Mouse (Mus musculus): Measurements from ENCODE around the gene Asb17. TPM values are rescaled to one million over a fixed set of nuclear protein-coding genes. Genes with fewer than 3 reads are reported as not detected.
A peak's percentile ranks its signal among the peaks of the same experiment; 100 is the strongest.
"Not testable (repeated sequence)": the region's sequence is repeated elsewhere in the genome, so short reads cannot be mapped to it uniquely, and the experiment has no call there.

Asb17 gene
- polyA plus RNA-seq, 1 experiment from 2014 or later: 3.0 TPM

- peak overlapping the region; percentile 55 for H3K4me3 ChIP-seq (replicated peaks)
- H3K4me1 ChIP-seq (replicated peaks): peaks cover 62% of the 10 kb centered on the region
- H3K27ac ChIP-seq (replicated peaks): peak overlapping the region; percentile 92
- peak overlapping the region; percentile 25; the same call in 1 of the 2 replicates for H3K9ac ChIP-seq
- no peaks in the 10 kb centered on the region for H3K27me3 ChIP-seq
- H3K9me3 ChIP-seq (replicated peaks): no peaks in the 10 kb centered on the region
- 20% methylated on average over 8 of the region's 8 CpGs for WGBS (ENCODE audit: insufficient replicate concordance)
- H3K36me3 ChIP-seq (replicated peaks): no peaks in the 10 kb centered on the region
- H3K4me2 ChIP-seq: peak overlapping the region; percentile 63
- peak; percentile 99 for ATAC-seq (ENCODE audit: insufficient read depth)
Observed at GRCm38 (mm10) chr3:153852266-153852665, 8.3 kb downstream of the Asb17 start.

DNA sequence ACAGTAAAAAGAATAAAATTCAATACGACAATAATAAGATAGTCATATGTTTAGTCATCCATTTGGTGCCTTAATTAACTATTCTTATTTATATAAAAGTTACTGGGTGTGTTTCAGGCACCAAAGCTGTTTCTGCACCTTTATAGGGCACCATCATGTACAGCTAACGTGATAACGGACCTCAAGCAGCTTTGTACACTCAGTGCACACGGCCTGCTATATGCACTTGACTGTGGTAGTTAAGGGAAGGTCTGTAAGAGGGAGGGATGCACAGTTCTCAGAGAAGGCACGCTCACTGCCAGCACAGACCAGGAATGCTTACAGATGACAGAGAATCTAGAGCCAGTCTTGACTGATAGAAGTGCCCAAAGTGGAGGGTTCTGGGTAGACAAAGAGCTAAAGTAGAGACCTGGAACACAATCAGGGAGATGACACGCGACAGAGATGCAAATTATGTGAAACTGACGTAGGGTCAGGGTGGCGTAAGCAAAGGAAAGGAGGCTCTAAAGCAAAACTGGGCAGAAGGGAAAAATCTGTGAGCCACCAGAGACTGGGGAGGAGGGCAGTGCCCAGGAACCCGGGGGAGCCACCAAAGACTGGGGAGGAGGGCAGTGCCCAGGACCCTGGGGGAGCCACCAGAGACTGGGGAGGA is 14.5 kb downstream of the Asb17 start:
- Histone ChIP-seq H3K4me1 (replicated peaks) (peaks cover 47% of the 10 kb centered on the region), H3K4me2 (no peak overlapping the region), H3K27me3 (no peaks in the 10 kb centered on the region), H3K9me3 (replicated peaks) (no peaks in the 10 kb centered on the region), H3K27ac (replicated peaks) (peak overlapping the region; percentile 55; the same call in 1 of the 2 replicates), H3K36me3 (replicated peaks) (no peaks in the 10 kb centered on the region), H3K9ac (no peak overlapping the region), H3K4me3 (replicated peaks) (no peak overlapping the region)
- 63% methylated on average over 10 of the region's 10 CpGs for WGBS (ENCODE audit: insufficient replicate concordance)
- 0 out of 2 replicates have a peak, but pooled peaks have one; percentile 23 for ATAC-seq (ENCODE audit: insufficient read depth)

- H3K4me3 ChIP-seq (replicated peaks); H3K27me3 ChIP-seq; H3K36me3 ChIP-seq (replicated peaks); H3K9me3 ChIP-seq (replicated peaks); H3K9ac ChIP-seq; H3K4me2 ChIP-seq: not testable (repeated sequence)
- peak; percentile 84 for ATAC-seq (ENCODE audit: insufficient read depth)
- H3K27ac ChIP-seq (replicated peaks): peak overlapping the region; percentile 70
- H3K4me1 ChIP-seq (replicated peaks): peaks cover 35% of the 10 kb centered on the region
- 49% methylated on average over 8 of the region's 8 CpGs for WGBS (ENCODE audit: insufficient replicate concordance)
Observed at GRCm38 (mm10) chr3:153860392-153860791, 16.4 kb downstream of the Asb17 start.

- ATAC-seq (ENCODE audit: insufficient read depth): no peak
- no peak overlapping the region for H3K27ac ChIP-seq (replicated peaks)
- H3K4me2 ChIP-seq: no peak overlapping the region
- H3K27me3 ChIP-seq: no peaks in the 10 kb centered on the region
- H3K36me3 ChIP-seq (replicated peaks): no peaks in the 10 kb centered on the region
- WGBS (ENCODE audit: insufficient replicate concordance): 46% methylated on average over 2 of the region's 2 CpGs
- no peaks in the 10 kb centered on the region for H3K9me3 ChIP-seq (replicated peaks)
- peaks cover 27% of the 10 kb centered on the region for H3K4me1 ChIP-seq (replicated peaks)
- H3K9ac ChIP-seq: no peak overlapping the region
- no peak overlapping the region for H3K4me3 ChIP-seq (replicated peaks)
Observed at GRCm38 (mm10) chr3:153863816-153864215, 19.8 kb downstream of the Asb17 start.

- Histone ChIP-seq H3K9ac (no peak overlapping the region), H3K9me3 (replicated peaks) (no peaks in the 10 kb centered on the region), H3K4me2 (no peak overlapping the region), H3K4me3 (replicated peaks) (no peak overlapping the region), H3K36me3 (replicated peaks) (no peaks in the 10 kb centered on the region), H3K27ac (replicated peaks) (no peak overlapping the region), H3K4me1 (replicated peaks) (peaks cover 17% of the 10 kb centered on the region), H3K27me3 (no peaks in the 10 kb centered on the region)
- WGBS (ENCODE audit: insufficient replicate concordance): 55% methylated on average over 4 of the region's 4 CpGs
- ATAC-seq (ENCODE audit: insufficient read depth): peak; percentile 14; the same call in 1 of the 2 replicates
Observed at GRCm38 (mm10) chr3:153864636-153865429, 20.8 kb downstream of the Asb17 start.

DNA sequence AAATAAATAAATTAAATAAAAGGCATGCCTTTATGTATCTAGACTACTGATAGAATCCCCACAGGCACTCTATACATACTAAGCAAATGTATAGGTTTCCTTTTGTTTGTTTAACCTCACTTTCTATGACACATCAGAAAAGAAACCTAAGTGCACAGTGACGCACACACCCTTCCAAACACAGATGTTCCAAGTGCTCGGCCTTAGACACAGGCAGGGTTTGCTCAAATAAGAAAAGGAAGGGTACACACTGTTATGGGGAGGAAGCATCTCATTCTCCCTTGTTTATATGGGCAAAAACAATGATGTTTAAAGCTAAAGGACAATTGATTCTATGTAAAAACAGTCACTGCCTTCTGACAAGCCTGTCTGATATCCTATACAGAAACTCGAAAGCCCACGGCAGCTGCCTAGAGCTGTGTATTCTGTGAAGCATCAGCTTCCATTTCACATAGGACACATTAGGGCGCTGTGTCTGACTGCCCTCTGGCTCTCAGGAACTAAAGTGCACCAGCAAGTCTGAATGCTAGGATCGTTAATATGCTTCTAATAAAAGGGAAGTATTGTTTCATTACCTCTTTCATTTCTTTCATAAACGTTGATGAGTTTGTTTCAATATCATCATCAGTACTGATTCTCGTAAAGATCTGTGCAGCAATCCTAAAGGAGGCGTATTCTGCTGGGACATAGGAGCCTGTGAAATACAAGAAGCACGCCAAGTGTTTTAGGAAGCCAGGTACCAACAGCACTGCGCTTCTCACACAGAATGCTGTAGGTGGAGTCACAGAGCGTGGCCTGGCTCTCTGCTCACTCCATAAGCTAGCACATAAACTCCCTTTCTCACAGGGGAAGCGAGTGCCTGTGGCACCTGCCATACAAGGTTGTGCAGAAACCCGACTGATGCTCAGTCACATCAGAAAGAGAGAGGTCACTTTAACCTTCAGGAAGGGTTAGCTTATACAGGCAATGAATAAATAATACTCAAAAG is 23.4 kb downstream of the Asb17 start:
- H3K4me1 ChIP-seq (replicated peaks): 0 out of 2 replicates have a peak, but pooled peaks cover 5% of the 10 kb centered on the region
- H3K4me3 ChIP-seq (replicated peaks): no peak overlapping the region

GRCm38 (mm10) chr3:153871396-153871795 is 27.4 kb downstream of the Asb17 start:
- Histone ChIP-seq H3K9ac (no peak overlapping the region), H3K4me1 (replicated peaks) (no peaks in the 10 kb centered on the region), H3K4me3 (replicated peaks) (no peak overlapping the region), H3K27ac (replicated peaks) (no peak overlapping the region), H3K27me3 (peaks cover 9% of the 10 kb centered on the region), H3K9me3 (replicated peaks) (no peaks in the 10 kb centered on the region), H3K4me2 (no peak overlapping the region), H3K36me3 (replicated peaks) (no peaks in the 10 kb centered on the region)
- WGBS (ENCODE audit: insufficient replicate concordance): 78% methylated on average over 5 of the region's 5 CpGs
- ATAC-seq (ENCODE audit: insufficient read depth): no peak

More for the DNA sequence above, 23.4 kb downstream of the Asb17 start:
- no peaks in the 10 kb centered on the region for H3K36me3 ChIP-seq (replicated peaks)
- H3K4me2 ChIP-seq: no peak overlapping the region
- no peak for ATAC-seq (ENCODE audit: insufficient read depth)
- 71% methylated on average over 14 of the region's 14 CpGs for WGBS (ENCODE audit: insufficient replicate concordance)
- no peaks in the 10 kb centered on the region for H3K9me3 ChIP-seq (replicated peaks)
- no peak overlapping the region for H3K27ac ChIP-seq (replicated peaks)
- H3K9ac ChIP-seq: no peak overlapping the region
- H3K27me3 ChIP-seq: no peaks in the 10 kb centered on the region

DNA sequence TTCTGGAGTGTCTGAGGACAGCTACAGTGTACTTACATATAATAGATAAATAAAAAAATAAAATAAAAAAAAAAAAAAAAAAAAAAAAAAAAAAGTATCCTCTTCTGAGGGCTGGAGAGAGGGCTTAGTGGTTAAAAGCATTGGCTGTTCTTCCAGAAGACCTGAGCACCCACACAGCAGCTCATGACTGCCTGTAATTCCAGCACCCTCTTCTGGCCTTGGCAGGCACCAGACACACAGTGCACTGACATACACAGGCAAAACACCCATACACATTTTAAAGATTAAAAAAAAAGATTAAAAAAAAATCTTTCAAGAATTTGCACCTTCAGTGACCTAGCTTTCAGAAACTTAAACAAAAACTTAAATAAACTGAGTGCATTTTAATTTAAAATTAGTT is 42.3 kb downstream of the Asb17 start:
- Histone ChIP-seq H3K36me3 (replicated peaks) (no peaks in the 10 kb centered on the region), H3K27me3 (peaks cover 14% of the 10 kb centered on the region; the same call in 1 of the 2 replicates), H3K9me3 (replicated peaks) (no peaks in the 10 kb centered on the region), H3K27ac (replicated peaks) (no peak overlapping the region), H3K4me3 (replicated peaks) (no peak overlapping the region), H3K9ac (no peak overlapping the region), H3K4me2 (no peak overlapping the region), H3K4me1 (replicated peaks) (peaks cover 22% of the 10 kb centered on the region)
- ATAC-seq (ENCODE audit: insufficient read depth): no peak

- no peak overlapping the region for H3K27ac ChIP-seq (replicated peaks)
- no peak overlapping the region for H3K4me3 ChIP-seq (replicated peaks)
- 30% methylated on average over 6 of the region's 6 CpGs for WGBS (ENCODE audit: insufficient replicate concordance)
- no peaks in the 10 kb centered on the region for H3K9me3 ChIP-seq (replicated peaks)
- H3K4me1 ChIP-seq (replicated peaks): peaks cover 22% of the 10 kb centered on the region
- H3K36me3 ChIP-seq (replicated peaks): no peaks in the 10 kb centered on the region
- H3K9ac ChIP-seq: no peak overlapping the region
- 0 out of 2 replicates have a peak, but pooled peaks cover 4% of the 10 kb centered on the region for H3K27me3 ChIP-seq
- peak; percentile 86 for ATAC-seq (ENCODE audit: insufficient read depth)
- peak overlapping the region; percentile 24 for H3K4me2 ChIP-seq
Observed at GRCm38 (mm10) chr3:153888141-153888540, 44.1 kb downstream of the Asb17 start.

DNA sequence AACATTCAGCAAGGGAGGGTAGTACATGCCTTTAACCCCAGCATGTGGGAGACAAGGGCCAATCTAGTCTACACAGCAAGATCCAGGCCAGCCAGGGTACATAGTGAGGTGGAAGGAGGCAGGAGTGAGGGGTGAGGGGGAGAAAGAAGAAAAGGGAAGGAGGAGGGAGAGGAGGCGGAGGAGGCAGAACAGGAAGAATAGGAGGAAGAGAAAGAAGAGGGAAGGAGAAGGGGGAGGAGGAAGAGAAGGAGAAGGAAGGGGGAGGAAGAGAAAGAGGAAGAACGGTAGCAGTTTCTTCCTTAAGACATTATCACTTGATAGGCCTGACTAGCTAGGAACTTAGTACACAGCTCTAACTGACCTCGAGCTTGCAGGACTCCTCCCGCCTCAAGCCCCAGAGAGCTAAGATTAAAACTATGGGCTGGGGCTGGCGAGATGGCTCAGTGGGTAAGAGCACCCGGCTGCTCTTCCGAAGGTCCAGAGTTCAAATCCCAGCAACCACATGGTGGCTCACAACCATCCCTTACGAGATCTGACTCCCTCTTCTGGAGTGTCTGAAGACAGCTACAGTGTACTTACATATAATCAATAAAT is 45.3 kb downstream of the Asb17 start:
- Histone ChIP-seq H3K4me3 (replicated peaks) (no peak overlapping the region), H3K4me1 (replicated peaks) (peaks cover 27% of the 10 kb centered on the region), H3K9ac (no peak overlapping the region), H3K36me3 (replicated peaks) (no peaks in the 10 kb centered on the region), H3K27ac (replicated peaks) (no peak overlapping the region), H3K27me3 (0 out of 2 replicates have a peak, but pooled peaks cover 4% of the 10 kb centered on the region), H3K9me3 (replicated peaks) (no peaks in the 10 kb centered on the region), H3K4me2 (no peak overlapping the region)
- ATAC-seq (ENCODE audit: insufficient read depth): no peak
- WGBS (ENCODE audit: insufficient replicate concordance): 46% methylated on average over 7 of the region's 8 CpGs
